Mouse (Mus musculus): ENCODE results near the gene Cnr2. TPM values are rescaled to one million over a fixed set of nuclear protein-coding genes. Genes with fewer than 3 reads are reported as not detected.

The Cnr2 gene
- polyA plus RNA-seq, 1 experiment = 18.8 TPM

- Histone ChIP-seq H3K4me1 (ENCODE audit: control insufficient read depth, insufficient read depth, low read length) (peaks cover 38% of the 10 kb centered on the region), H3K27ac (ENCODE audit: insufficient read depth, low read depth, low read length) (peak overlapping the region; percentile 95), H3K4me3 (ENCODE audit: insufficient read depth, low read length) (peak overlapping the region; percentile 16; the same call in 1 of the 2 replicates)
- TF ChIP-seq CTCF (IDR thresholded peaks at IDR 0.05; ENCODE audit: low read depth, low read length) (no peak), POLR2A (IDR thresholded peaks at IDR 0.05; ENCODE audit: borderline replicate concordance, low read depth, low read length) (no peak)
These were observed 24.1 kb downstream of the Cnr2 start for GRCm38 (mm10) chr4:135919280-135919639.

GRCm38 (mm10) chr4:135920304-135921241 is 25.4 kb downstream of the Cnr2 start, which contains the start of gene Fuca1:
Fuca1 (plus strand) TSS chr4:135920735.
- peaks cover 32% of the 10 kb centered on the region for H3K4me1 ChIP-seq (ENCODE audit: control insufficient read depth, insufficient read depth, low read length)
- H3K4me3 ChIP-seq (ENCODE audit: insufficient read depth, low read length) = peak within 1 kb of the TSS; percentile 96
- TF ChIP-seq CTCF (IDR thresholded peaks at IDR 0.05; ENCODE audit: low read depth, low read length) = peak; percentile 96
- no peak for TF ChIP-seq POLR2A (IDR thresholded peaks at IDR 0.05; ENCODE audit: borderline replicate concordance, low read depth, low read length)
- H3K27ac ChIP-seq (ENCODE audit: insufficient read depth, low read depth, low read length) = peak within 1 kb of the TSS; percentile 95

- H3K4me3 ChIP-seq (ENCODE audit: insufficient read depth, low read length) = peak overlapping the region; percentile 96
- TF ChIP-seq POLR2A (IDR thresholded peaks at IDR 0.05; ENCODE audit: borderline replicate concordance, low read depth, low read length) = no peak
- TF ChIP-seq CTCF (IDR thresholded peaks at IDR 0.05; ENCODE audit: low read depth, low read length) = no peak
- peaks cover 29% of the 10 kb centered on the region for H3K4me1 ChIP-seq (ENCODE audit: control insufficient read depth, insufficient read depth, low read length)
- H3K27ac ChIP-seq (ENCODE audit: insufficient read depth, low read depth, low read length) = peak overlapping the region; percentile 67
These were observed 26.3 kb downstream of the Cnr2 start for GRCm38 (mm10) chr4:135921257-135922120.

- TF ChIP-seq CTCF (IDR thresholded peaks at IDR 0.05; ENCODE audit: low read depth, low read length) = no peak
- TF ChIP-seq POLR2A (IDR thresholded peaks at IDR 0.05; ENCODE audit: borderline replicate concordance, low read depth, low read length) = no peak
- Histone ChIP-seq H3K27ac (ENCODE audit: insufficient read depth, low read depth, low read length) (peak overlapping the region; percentile 67; the same call in 1 of the 2 replicates), H3K4me3 (ENCODE audit: insufficient read depth, low read length) (peak overlapping the region; percentile 96), H3K4me1 (ENCODE audit: control insufficient read depth, insufficient read depth, low read length) (peaks cover 23% of the 10 kb centered on the region)
These were observed 27.0 kb downstream of the Cnr2 start for GRCm38 (mm10) chr4:135922190-135922589.

- no peak overlapping the region for H3K4me3 ChIP-seq (ENCODE audit: insufficient read depth, low read length)
- H3K4me1 ChIP-seq (ENCODE audit: control insufficient read depth, insufficient read depth, low read length) = peaks cover 6% of the 10 kb centered on the region
- H3K27ac ChIP-seq (ENCODE audit: insufficient read depth, low read depth, low read length) = no peak overlapping the region
- TF ChIP-seq POLR2A (IDR thresholded peaks at IDR 0.05; ENCODE audit: borderline replicate concordance, low read depth, low read length) = no peak
- TF ChIP-seq CTCF (IDR thresholded peaks at IDR 0.05; ENCODE audit: low read depth, low read length) = no peak
These were observed 29.2 kb downstream of the Cnr2 start for GRCm38 (mm10) chr4:135924418-135924817.

- Histone ChIP-seq H3K27ac (ENCODE audit: insufficient read depth, low read depth, low read length) (no peak overlapping the region), H3K4me1 (ENCODE audit: control insufficient read depth, insufficient read depth, low read length) (peaks cover 3% of the 10 kb centered on the region; the same call in 1 of the 2 replicates)
- TF ChIP-seq POLR2A (IDR thresholded peaks at IDR 0.05; ENCODE audit: borderline replicate concordance, low read depth, low read length) = no peak
These were observed 30.1 kb downstream of the Cnr2 start for GRCm38 (mm10) chr4:135925341-135925740.

GRCm38 (mm10) chr4:135926195-135926808 is 31.1 kb downstream of the Cnr2 start:
- H3K27ac ChIP-seq (ENCODE audit: insufficient read depth, low read depth, low read length) = no peak overlapping the region
- TF ChIP-seq CTCF (IDR thresholded peaks at IDR 0.05; ENCODE audit: low read depth, low read length) = no peak
- no peak for TF ChIP-seq POLR2A (IDR thresholded peaks at IDR 0.05; ENCODE audit: borderline replicate concordance, low read depth, low read length)
- peaks cover 3% of the 10 kb centered on the region; the same call in 1 of the 2 replicates for H3K4me1 ChIP-seq (ENCODE audit: control insufficient read depth, insufficient read depth, low read length)
- no peak overlapping the region for H3K4me3 ChIP-seq (ENCODE audit: insufficient read depth, low read length)

More at GRCm38 (mm10) chr4:135925341-135925740, 30.1 kb downstream of the Cnr2 start:
- no peak overlapping the region for H3K4me3 ChIP-seq (ENCODE audit: insufficient read depth, low read length)

GRCm38 (mm10) chr4:135926861-135927260 is 31.7 kb downstream of the Cnr2 start:
- TF ChIP-seq POLR2A (IDR thresholded peaks at IDR 0.05; ENCODE audit: borderline replicate concordance, low read depth, low read length) (no peak), CTCF (IDR thresholded peaks at IDR 0.05; ENCODE audit: low read depth, low read length) (no peak)
- no peak overlapping the region for H3K27ac ChIP-seq (ENCODE audit: insufficient read depth, low read depth, low read length)
- H3K4me3 ChIP-seq (ENCODE audit: insufficient read depth, low read length) = no peak overlapping the region
- H3K4me1 ChIP-seq (ENCODE audit: control insufficient read depth, insufficient read depth, low read length) = peaks cover 3% of the 10 kb centered on the region; the same call in 1 of the 2 replicates

GRCm38 (mm10) chr4:135928376-135928775 is 33.2 kb downstream of the Cnr2 start:
- TF ChIP-seq POLR2A (IDR thresholded peaks at IDR 0.05; ENCODE audit: borderline replicate concordance, low read depth, low read length) (no peak), CTCF (IDR thresholded peaks at IDR 0.05; ENCODE audit: low read depth, low read length) (no peak)
- Histone ChIP-seq H3K4me3 (ENCODE audit: insufficient read depth, low read length) (no peak overlapping the region), H3K4me1 (ENCODE audit: control insufficient read depth, insufficient read depth, low read length) (no peaks in the 10 kb centered on the region), H3K27ac (ENCODE audit: insufficient read depth, low read depth, low read length) (no peak overlapping the region)
